ENCODE assay signal across 10 mouse cellular contexts in the genomic region with DNA sequence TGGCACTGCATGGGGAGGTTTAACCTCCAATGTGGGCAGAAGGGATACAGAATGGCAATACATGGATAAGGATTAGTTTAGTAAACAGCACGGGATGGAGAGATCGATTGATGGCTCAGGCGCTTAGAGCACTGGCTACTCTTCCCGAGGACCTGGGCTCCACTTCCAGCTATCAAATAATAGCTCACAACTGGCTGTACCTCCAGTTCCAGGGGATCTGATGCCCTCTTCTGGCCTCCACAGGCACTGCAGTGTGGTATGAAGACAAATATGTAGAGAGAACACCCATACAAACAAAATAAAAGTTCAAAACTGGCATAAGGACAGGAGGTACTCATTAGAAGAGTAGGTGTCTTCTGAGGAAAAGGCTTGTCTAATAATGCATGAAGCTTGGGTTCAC. TPM values are rescaled to one million over a fixed set of nuclear protein-coding genes. Genes with fewer than 3 reads are reported as not detected.
DNase-seq lines count a peak whose midpoint lies in the region; ATAC-seq lines count a peak whose summit lies in the region.
"Had no signal": no experiment of that assay in that cellular context is flagged by ENCODE, and none has a peak within 500 bp of the region (broad histone marks: within the 10 kb centered on the region; RNA-seq: fewer than 3 reads in every experiment).

No protein-coding gene starts in this region.

- intact Hi-C loops in heart, postnatal 14 days (cut with DNase I): no loop called here

- no peak overlapping the region for H3K4me3 ChIP-seq in midbrain, embryonic 14.5 days (replicated peaks; ENCODE audit: low read depth, low read length)
- H3K4me3 ChIP-seq in midbrain, embryonic 13.5 days (replicated peaks): no peak overlapping the region
- H3K4me3 ChIP-seq: neural tube, embryonic 12.5 days had no signal

- no peaks in the 10 kb centered on the region for H3K9me3 ChIP-seq in midbrain, embryonic 14.5 days (ENCODE audit: control insufficient read depth, low read length)
- H3K9me3 ChIP-seq in midbrain, embryonic 13.5 days: no peaks in the 10 kb centered on the region
- H3K9me3 ChIP-seq: neural tube, embryonic 12.5 days had no signal

- H3K4me1 ChIP-seq in midbrain, embryonic 14.5 days (ENCODE audit: control insufficient read depth, insufficient read depth, low read length): no peaks in the 10 kb centered on the region
- no peaks in the 10 kb centered on the region for H3K4me1 ChIP-seq in midbrain, embryonic 13.5 days (replicated peaks)
- H3K4me1 ChIP-seq: neural tube, embryonic 12.5 days had no signal

- H3K27ac ChIP-seq in midbrain, embryonic 14.5 days (replicated peaks; ENCODE audit: low read depth, low read length): no peak overlapping the region
- no peak overlapping the region for H3K27ac ChIP-seq in midbrain, embryonic 13.5 days
- H3K27ac ChIP-seq: neural tube, embryonic 12.5 days had no signal

- DNase-seq in cerebellum, postnatal 14 days: peak; percentile 48 to 67
- DNase-seq in cerebellum, adult 11-12 months: no peak
- DNase-seq in midbrain, embryonic 14.5 days: peak; percentile 61
- DNase-seq in adrenal gland, postnatal 25 days: peak; percentile 55
- peak; percentile 53 to 65 for DNase-seq in heart, postnatal 14 days
- no peak for DNase-seq in frontal cortex, postnatal 25 days (ENCODE audit: low spot score in 2 of 2)

- H3K36me3 ChIP-seq in midbrain, embryonic 14.5 days (ENCODE audit: control insufficient read depth, insufficient read depth, low read length): peaks cover 77% of the 10 kb centered on the region
- peaks cover 80% of the 10 kb centered on the region for H3K36me3 ChIP-seq in midbrain, embryonic 13.5 days

- 82% methylated on average over 4 of the region's 4 CpGs for WGBS in midbrain, embryonic 14.5 days
- 74% methylated on average over 4 of the region's 4 CpGs for WGBS in midbrain, embryonic 13.5 days

- ATAC-seq in midbrain, embryonic 14.5 days (ENCODE audit: low FRiP score, low TSS enrichment): no peak
- no peak for ATAC-seq in midbrain, embryonic 13.5 days
- peak; percentile 56; the same call in 1 of the 2 replicates for ATAC-seq in megakaryocyte, adult 5-6 weeks (ENCODE audit: poor library complexity, severe bottlenecking)

- H3K27me3 ChIP-seq in midbrain, embryonic 14.5 days (ENCODE audit: control insufficient read depth, insufficient read depth, low read length): no peaks in the 10 kb centered on the region
- H3K27me3 ChIP-seq in midbrain, embryonic 13.5 days: no peaks in the 10 kb centered on the region
- H3K27me3 ChIP-seq: neural tube, embryonic 12.5 days had no signal

- no peak overlapping the region for H3K9ac ChIP-seq in midbrain, embryonic 14.5 days (replicated peaks; ENCODE audit: low read length)
- H3K9ac ChIP-seq in midbrain, embryonic 13.5 days (replicated peaks): no peak overlapping the region
- H3K9ac ChIP-seq: neural tube, embryonic 12.5 days had no signal

- no peak overlapping the region for H3K4me2 ChIP-seq in midbrain, embryonic 14.5 days (ENCODE audit: low read length)
- no peak overlapping the region for H3K4me2 ChIP-seq in midbrain, embryonic 13.5 days (replicated peaks)
- H3K4me2 ChIP-seq: neural tube, embryonic 12.5 days had no signal

RNA-seq across cellular contexts. Expression of gene 1700123O20Rik, which starts 16.6 kb away (rescaled TPM):
- 74.0 and 79.1 TPM in 2 replicates for polyA plus RNA-seq in midbrain, embryonic 14.5 days (2014; fragmentation: Nextera tagmentation; extraction: Ambion mirVana)
- polyA plus RNA-seq in midbrain, embryonic 13.5 days (2015; fragmentation: Nextera tagmentation; extraction: Ambion mirVana): 75.4 and 76.6 TPM in 2 replicates
- total RNA-seq in adrenal gland, postnatal 25 days (2021): 39.3 and 39.9 TPM in 2 replicates
- 10 to 100 TPM; 17.2 to 18.6 TPM for total RNA-seq in heart, postnatal 14 days (2021)
- 57.9 and 59.1 TPM in 2 replicates for total RNA-seq in megakaryocyte, adult 5-6 weeks (2015)
- 34.3 and 34.8 TPM in 2 replicates for total RNA-seq in megakaryocyte, adult 5-6 weeks (2017)

RNA-seq across cellular contexts. Expression of gene Acin1, which starts 17.4 kb away (rescaled TPM):
- polyA plus RNA-seq in midbrain, embryonic 14.5 days (2014; fragmentation: Nextera tagmentation; extraction: Ambion mirVana): 128 and 143 TPM in 2 replicates
- polyA plus RNA-seq in midbrain, embryonic 13.5 days (2015; fragmentation: Nextera tagmentation; extraction: Ambion mirVana): 185 and 187 TPM in 2 replicates
- total RNA-seq in adrenal gland, postnatal 25 days (2021): 233 and 235 TPM in 2 replicates
- 100 to 1,000 TPM; 105 to 106 TPM for total RNA-seq in heart, postnatal 14 days (2021)
- 99.7 and 131 TPM in 2 replicates for total RNA-seq in megakaryocyte, adult 5-6 weeks (2015)
- 173 and 223 TPM in 2 replicates for total RNA-seq in megakaryocyte, adult 5-6 weeks (2017)

RNA-seq across cellular contexts. Expression of gene Cdh24, which starts 28.2 kb away (rescaled TPM):
- 11.6 and 12.4 TPM in 2 replicates for polyA plus RNA-seq in midbrain, embryonic 14.5 days (2014; fragmentation: Nextera tagmentation; extraction: Ambion mirVana)
- polyA plus RNA-seq in midbrain, embryonic 13.5 days (2015; fragmentation: Nextera tagmentation; extraction: Ambion mirVana): 9.5 and 12.3 TPM in 2 replicates
- total RNA-seq in adrenal gland, postnatal 25 days (2021): 1.4 and 1.6 TPM in 2 replicates
- 1 to 10 TPM; 1.1 to 1.6 TPM for total RNA-seq in heart, postnatal 14 days (2021)
- 0.27 and 0.78 TPM in 2 replicates for total RNA-seq in megakaryocyte, adult 5-6 weeks (2015)
- 0.51 and 0.57 TPM in 2 replicates for total RNA-seq in megakaryocyte, adult 5-6 weeks (2017)

RNA-seq across cellular contexts. Expression of gene Gm17606, which starts 28.6 kb away (rescaled TPM):
- polyA plus RNA-seq in midbrain, embryonic 14.5 days (2014; fragmentation: Nextera tagmentation; extraction: Ambion mirVana): not detected in 2 replicates
- not detected in 2 replicates for polyA plus RNA-seq in midbrain, embryonic 13.5 days (2015; fragmentation: Nextera tagmentation; extraction: Ambion mirVana)
- total RNA-seq in adrenal gland, postnatal 25 days (2021): not detected in 2 replicates
- total RNA-seq in heart, postnatal 14 days (2021): not detected
- total RNA-seq in megakaryocyte, adult 5-6 weeks (2015): not detected in 2 replicates
- not detected in 2 replicates for total RNA-seq in megakaryocyte, adult 5-6 weeks (2017)
- total RNA-seq: hematopoietic stem cell, adult 5-6 weeks had no signal
- polyA plus RNA-seq: neural tube, embryonic 12.5 days had no signal

RNA-seq across cellular contexts. Expression of gene Gm29776, which starts 29.3 kb away (rescaled TPM):
- polyA plus RNA-seq in midbrain, embryonic 14.5 days (2014; fragmentation: Nextera tagmentation; extraction: Ambion mirVana): 0.20 TPM in 2 replicates
- polyA plus RNA-seq in midbrain, embryonic 13.5 days (2015; fragmentation: Nextera tagmentation; extraction: Ambion mirVana): 0.27 and 0.32 TPM in 2 replicates
- total RNA-seq in adrenal gland, postnatal 25 days (2021): not detected in 2 replicates
- total RNA-seq in heart, postnatal 14 days (2021): not detected
- total RNA-seq in megakaryocyte, adult 5-6 weeks (2015): 0.25 and 0.46 TPM in 2 replicates
- total RNA-seq in megakaryocyte, adult 5-6 weeks (2017): not detected in 2 replicates
- total RNA-seq: hematopoietic stem cell, adult 5-6 weeks had no signal

Comparison
In these comparisons a context has a peak if more than half of its experiments do, and no peak if none do; other contexts are left out.
1. DNase-seq: peak in cerebellum, postnatal 14 days (2 of 2), midbrain, embryonic 14.5 days (single experiment), adrenal gland, postnatal 25 days (single experiment) and heart, postnatal 14 days (2 of 2); none in cerebellum, adult 11-12 months (single experiment) and frontal cortex, postnatal 25 days (0 of 2).